Mouse (Mus musculus) CD4-positive naive resting alpha-beta T cell, adult 57 days (primary cell): Measurements from ENCODE around the gene Cyp4v3. TPM values are rescaled to one million over a fixed set of nuclear protein-coding genes. Genes with fewer than 3 reads are reported as not detected.

Source experiments
- total RNA-seq: library from RNA; stranded (reverse); gene quantifications from one replicate; pipeline ENCODE4 v1.2.4, GENCODE M21; 2023

Cyp4v3 gene
- total RNA-seq: 6.3 TPM

GRCm38 (mm10) chr8:45332685-45333409, at the start of gene Cyp4v3:
Cyp4v3 (minus strand) TSS chr8:45333216.

GRCm38 (mm10) chr8:45381963-45382347, 48.9 kb upstream of the Cyp4v3 start, which contains the start of gene Fam149a:
Fam149a (minus strand) TSS chr8:45382291.

GRCm38 (mm10) chr8:45308366-45308765, 24.6 kb downstream of the Cyp4v3 start, which contains the start of gene Gm45753:
Gm45753 (minus strand) TSS chr8:45308466.

GRCm38 (mm10) chr8:45294687-45295086, 38.3 kb downstream of the Cyp4v3 start, which contains the start of gene Klkb1:
Klkb1 (minus strand) TSS chr8:45294859.

GRCm38 (mm10) chr8:45261920-45262319, 71.1 kb downstream of the Cyp4v3 start, which contains the start of gene F11:
F11 (minus strand) TSS chr8:45262031.

Other genes with a start within 250 kb of the Cyp4v3 start
- gene F11, start 71.2 kb downstream of the Cyp4v3 start, total RNA-seq: not detected
- gene Klkb1, start 38.4 kb downstream of the Cyp4v3 start, total RNA-seq: not detected
- not detected for gene Gm45753, start 24.8 kb downstream of the Cyp4v3 start, total RNA-seq
- gene Fam149a, start 49.1 kb upstream of the Cyp4v3 start, total RNA-seq: 0.18 TPM
- 1.2 TPM for gene Tlr3, start 77.9 kb upstream of the Cyp4v3 start, total RNA-seq
- 3.3 TPM for gene Sorbs2, start 174.6 kb upstream of the Cyp4v3 start, total RNA-seq